Mouse (Mus musculus): ENCODE measurements around the gene Recql5.

Recql5 gene

GRCm38 (mm10) chr11:115863895-115864294 is 69.4 kb downstream of the Recql5 start:
- WGBS: 88% methylated on average over 8 of the region's 8 CpGs

GRCm38 (mm10) chr11:115859143-115859945 is 73.9 kb downstream of the Recql5 start:
- WGBS: 3% methylated on average over 60 of the region's 75 CpGs

- 23% methylated on average over 27 of the region's 27 CpGs for WGBS
These were observed 74.9 kb downstream of the Recql5 start, which contains the start of gene Myo15b for GRCm38 (mm10) chr11:115858354-115858753. Myo15b (plus strand) TSS chr11:115858406.

GRCm38 (mm10) chr11:115857936-115858335 is 75.3 kb downstream of the Recql5 start:
- 67% methylated on average over 13 of the region's 13 CpGs for WGBS

- 91% methylated on average over 4 of the region's 4 CpGs for WGBS
These were observed 76.1 kb downstream of the Recql5 start for GRCm38 (mm10) chr11:115857146-115857545.

DNA sequence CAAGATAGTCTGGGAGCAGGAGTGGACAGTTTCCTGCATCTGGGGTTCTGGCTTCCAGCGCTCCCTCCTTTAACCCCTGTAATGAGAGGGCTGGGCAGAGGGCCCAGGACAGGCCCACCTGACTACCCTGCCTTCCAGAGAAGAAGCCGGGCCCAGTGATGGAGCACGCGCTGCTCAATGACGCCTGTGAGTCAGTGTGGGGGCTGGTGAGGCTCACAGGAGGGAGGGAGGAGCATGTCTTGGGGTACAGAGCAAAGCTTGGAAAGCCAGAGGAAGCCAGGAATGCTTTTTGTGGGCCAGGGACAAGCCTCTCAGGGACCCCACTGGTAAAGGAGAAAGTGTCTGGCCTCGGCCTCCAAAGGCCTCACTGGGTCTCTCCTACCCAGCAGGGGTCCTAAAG is 78.6 kb downstream of the Recql5 start:
- 69% methylated on average over 6 of the region's 6 CpGs for WGBS

DNA sequence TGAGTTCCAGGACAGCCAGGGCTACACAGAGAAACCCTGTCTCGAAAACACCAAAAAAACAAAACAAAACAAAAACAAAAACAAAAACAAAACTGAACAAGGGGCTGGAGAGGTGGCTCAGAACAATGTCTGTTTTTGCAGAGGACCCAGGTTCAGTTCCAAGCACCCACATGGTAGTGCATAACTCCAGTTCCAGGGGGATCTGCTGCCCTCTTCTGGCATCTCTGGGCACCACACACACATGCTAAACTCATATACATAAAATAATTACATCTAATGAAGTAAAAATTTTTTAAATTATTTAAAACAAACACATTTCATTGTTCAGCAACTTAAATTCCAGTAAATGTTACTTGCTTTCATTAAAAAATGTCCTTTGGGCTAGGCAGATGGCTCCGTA is 87.5 kb downstream of the Recql5 start:
- WGBS: 95% methylated on average over 2 of the region's 2 CpGs

DNA sequence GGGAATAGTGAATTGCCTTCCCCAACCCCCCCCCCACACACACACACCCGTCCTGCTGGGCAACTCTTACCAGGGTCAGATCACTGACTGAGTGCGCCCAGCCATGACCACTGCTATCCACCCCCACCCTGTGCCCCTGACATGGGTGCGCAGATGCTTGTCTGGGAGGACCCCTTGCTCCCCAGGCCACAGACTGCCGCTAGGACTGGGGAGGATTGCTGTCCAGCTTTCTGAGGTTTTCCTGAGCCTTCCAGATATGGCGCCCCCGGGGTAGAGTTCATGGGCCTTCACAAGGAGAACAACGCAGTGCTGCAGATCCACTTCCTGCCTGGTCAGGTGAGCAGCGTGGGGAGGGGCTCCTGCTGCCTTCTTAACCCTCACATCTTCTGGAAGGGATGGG is 89.0 kb downstream of the Recql5 start:
- 84% methylated on average over 8 of the region's 8 CpGs for WGBS

DNA sequence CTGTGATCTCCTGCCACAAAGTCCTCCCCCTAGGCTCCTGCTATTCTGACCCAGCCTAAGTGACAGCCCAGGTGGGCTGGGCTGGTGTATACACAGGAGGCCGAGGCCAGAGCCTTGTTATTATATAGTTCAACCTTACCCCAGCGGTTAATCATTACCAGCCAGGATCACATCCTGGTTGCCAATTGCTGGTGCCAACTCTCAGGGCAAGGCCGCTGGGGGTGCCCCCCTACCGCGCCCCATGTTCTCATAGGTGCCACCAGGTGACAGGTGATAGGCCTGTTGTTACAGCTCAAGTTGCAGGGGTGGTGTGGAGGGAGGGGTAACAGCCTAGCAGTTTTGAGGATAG is 89.4 kb downstream of the Recql5 start:
- WGBS: 93% methylated on average over 5 of the region's 5 CpGs

DNA sequence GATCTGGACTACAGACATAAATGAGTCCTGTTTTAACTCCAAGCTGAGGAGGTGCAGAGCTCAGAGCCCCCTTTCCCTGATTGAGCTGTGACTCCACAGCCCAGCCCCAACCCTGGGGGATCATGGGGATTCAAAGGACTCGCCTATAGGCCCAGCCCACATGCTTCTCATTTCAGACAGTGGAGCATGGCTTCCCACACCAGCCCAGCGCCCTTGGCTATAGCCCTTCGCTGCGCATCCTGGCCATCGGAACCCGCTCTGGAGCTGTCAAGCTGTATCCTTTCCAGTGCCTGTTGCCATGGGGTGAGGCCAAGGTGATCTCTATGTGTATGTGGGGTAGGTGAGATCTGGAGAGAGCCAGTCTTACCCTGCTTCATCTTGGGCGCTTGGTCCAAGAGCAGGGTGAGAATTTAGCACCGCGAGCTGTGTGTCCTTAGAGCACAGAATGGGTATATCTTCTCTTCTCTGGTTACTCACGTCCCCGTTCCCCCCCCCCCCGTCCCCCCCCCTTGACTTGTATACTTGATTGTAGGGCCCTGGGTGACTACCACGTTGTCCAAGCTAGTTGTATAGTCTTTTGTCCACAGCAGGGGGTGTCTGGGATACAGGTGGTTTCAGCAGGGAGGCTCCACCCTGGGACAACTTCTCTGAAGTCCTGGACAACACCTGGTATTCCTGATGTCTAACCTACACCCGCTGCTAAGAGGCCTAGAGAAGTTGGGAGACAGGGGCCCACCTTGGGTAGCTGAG is 90.0 kb downstream of the Recql5 start:
- 94% methylated on average over 11 of the region's 14 CpGs for WGBS
